Mouse (Mus musculus) cerebellum, postnatal 36 days (tissue): ENCODE measurements around the gene Bag1.
A peak's percentile ranks its signal among the peaks of the same experiment; 100 is the strongest.

Experiments
- DNase-seq, 2 experiments: peaks; one replicate each; pipeline ENCODE4 v3.0.0; 2021 to 2022; ENCODE audit warnings: mixed read lengths in 2 of 2

Bag1 gene

GRCm38 (mm10) chr4:40948160-40948708 is at the start of gene Bag1, which contains the start of gene Chmp5:
Gene Bag1, minus strand, starts transcription at chr4:40948294.
Gene Chmp5, plus strand, starts transcription at chr4:40948407.
- peak; percentile 96 to 97 for DNase-seq

- DNase-seq, result no peak
Observed at GRCm38 (mm10) chr4:40996302-40996701, 48.2 kb upstream of the Bag1 start.

- DNase-seq, result no peak
Observed at GRCm38 (mm10) chr4:40989633-40990032, 41.5 kb upstream of the Bag1 start.

GRCm38 (mm10) chr4:40983686-40984085 is 35.6 kb upstream of the Bag1 start:
- no peak for DNase-seq

- no peak for DNase-seq
Observed at GRCm38 (mm10) chr4:40982486-40982885, 34.4 kb upstream of the Bag1 start.

GRCm38 (mm10) chr4:40979430-40979829 is 31.3 kb upstream of the Bag1 start:
- DNase-seq, result no peak

GRCm38 (mm10) chr4:40976651-40977050 is 28.6 kb upstream of the Bag1 start:
- no peak for DNase-seq

- DNase-seq, result no peak
Observed at GRCm38 (mm10) chr4:40975678-40976077, 27.6 kb upstream of the Bag1 start.

GRCm38 (mm10) chr4:40974011-40974410 is 25.9 kb upstream of the Bag1 start:
- DNase-seq, result no peak

- DNase-seq, result peak in 1 of 2 experiments; percentile 28
Observed at GRCm38 (mm10) chr4:40971744-40972143, 23.6 kb upstream of the Bag1 start.

GRCm38 (mm10) chr4:40970842-40971701 is 23.0 kb upstream of the Bag1 start, which contains the start of gene Nfx1:
Gene Nfx1, plus strand, starts transcription at chr4:40970906.
- DNase-seq, result peak; percentile 97 to 98

GRCm38 (mm10) chr4:40970592-40970841 is 22.4 kb upstream of the Bag1 start:
- DNase-seq, result no peak

GRCm38 (mm10) chr4:40969781-40970591 is 21.9 kb upstream of the Bag1 start:
- DNase-seq, result peak in 1 of 2 experiments; percentile 9

- no peak for DNase-seq
Observed at GRCm38 (mm10) chr4:40969161-40969560, 21.1 kb upstream of the Bag1 start.

GRCm38 (mm10) chr4:40963536-40963935 is 15.4 kb upstream of the Bag1 start:
- DNase-seq, result no peak

GRCm38 (mm10) chr4:40955942-40956341 is 7.8 kb upstream of the Bag1 start:
- DNase-seq, result no peak

- no peak for DNase-seq
Observed at GRCm38 (mm10) chr4:40953521-40953920, 5.4 kb upstream of the Bag1 start.

- no peak for DNase-seq
Observed at GRCm38 (mm10) chr4:40947565-40948159, 432 bp downstream of the Bag1 start.

GRCm38 (mm10) chr4:40946516-40947121 is 1.5 kb downstream of the Bag1 start:
- no peak for DNase-seq

- no peak for DNase-seq
Observed at GRCm38 (mm10) chr4:40943651-40944050, 4.4 kb downstream of the Bag1 start.

GRCm38 (mm10) chr4:40938793-40939192 is 9.3 kb downstream of the Bag1 start:
- DNase-seq, result no peak

GRCm38 (mm10) chr4:40936175-40936839 is 11.8 kb downstream of the Bag1 start:
- DNase-seq, result peak; percentile 15 to 22
